Mouse (Mus musculus) urinary bladder, postnatal 10 days (tissue): ENCODE data around the gene Yipf1.
"Not testable (repeated sequence)": the region's sequence is repeated elsewhere in the genome, so short reads cannot be mapped to it uniquely, and the experiment has no call there.

Experiments used
- DNase-seq: peaks from one replicate; pipeline ENCODE4 v3.0.0; 2022; ENCODE audit warnings: low spot score

Yipf1 gene

DNA sequence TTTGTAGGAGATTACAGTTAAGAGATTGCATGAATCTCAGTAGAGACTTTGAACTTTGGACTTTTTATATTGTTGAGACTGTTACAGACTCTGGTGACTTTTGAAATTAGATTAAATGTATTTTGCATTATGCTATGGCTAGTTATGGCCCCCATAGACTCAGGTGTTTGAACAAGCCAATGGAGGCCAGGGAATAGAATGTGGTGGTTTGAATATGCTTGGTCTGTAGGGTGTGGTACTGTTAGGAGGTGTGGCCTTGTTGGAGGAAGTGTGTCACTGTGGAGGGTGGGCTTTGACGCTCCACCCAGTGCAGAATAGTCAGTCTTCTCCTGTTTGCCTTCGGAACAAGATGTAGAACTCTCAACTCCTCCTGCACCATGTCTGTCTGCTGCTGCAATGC is 8.9 kb downstream of the Yipf1 start:
- no peak for DNase-seq

DNA sequence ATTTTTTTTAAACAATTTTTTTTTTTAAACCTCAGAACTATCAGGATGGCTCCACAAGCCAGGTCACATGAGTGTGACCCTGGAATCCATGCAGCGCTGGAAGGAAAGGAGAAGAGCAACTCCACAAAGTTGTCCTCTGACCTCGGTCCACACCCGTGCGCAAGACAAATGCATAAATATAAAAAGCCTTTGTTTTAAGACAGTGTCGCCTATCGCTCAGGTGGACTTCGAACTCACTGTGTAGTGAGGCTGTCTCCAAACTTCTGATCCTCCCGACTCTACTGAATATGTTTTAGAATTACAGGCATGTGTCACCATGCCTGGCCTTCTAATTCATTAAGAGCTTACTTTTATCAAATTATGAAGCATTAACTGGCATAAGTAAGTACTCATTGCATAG is 14.4 kb downstream of the Yipf1 start:
- DNase-seq = no peak

DNA sequence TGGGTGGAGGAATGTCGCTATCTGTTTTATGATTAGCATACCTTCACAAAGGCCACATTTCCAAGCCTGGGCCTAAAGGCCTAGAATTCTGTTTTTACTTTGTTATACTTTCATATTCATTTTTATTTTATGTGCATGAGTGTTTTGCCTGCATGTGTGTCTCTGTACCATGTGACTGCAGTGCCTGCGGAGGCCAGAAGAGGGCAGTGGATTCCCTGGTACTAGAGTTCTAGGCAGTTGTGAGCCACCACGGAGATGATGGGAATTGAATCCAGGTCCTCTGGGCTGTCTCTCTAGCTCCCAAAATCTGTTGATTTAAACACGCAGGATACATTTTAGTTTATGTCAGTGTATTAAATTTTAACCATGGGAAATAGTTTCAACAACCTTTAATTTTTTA is 19.4 kb downstream of the Yipf1 start:
- no peak for DNase-seq

DNA sequence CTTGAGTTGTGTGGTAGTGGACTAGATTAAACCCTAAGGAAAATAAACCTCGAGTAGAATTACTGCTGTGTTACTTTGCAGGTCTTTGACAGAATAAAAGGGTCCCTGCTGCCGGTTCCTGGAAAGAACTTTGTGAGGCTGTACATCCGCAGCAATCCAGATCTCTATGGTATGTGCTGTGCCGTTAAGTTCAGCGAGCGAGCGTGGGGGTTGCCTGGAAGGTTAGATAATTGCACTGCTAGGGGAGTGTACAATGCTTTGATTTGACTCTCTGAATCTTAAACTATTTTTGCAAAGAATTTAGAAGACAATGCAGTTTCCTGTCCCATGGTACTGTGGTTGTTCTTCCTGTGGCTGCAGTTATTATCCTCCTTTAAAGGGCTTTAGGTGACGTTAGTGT is 22.2 kb downstream of the Yipf1 start:
- no peak for DNase-seq

DNA sequence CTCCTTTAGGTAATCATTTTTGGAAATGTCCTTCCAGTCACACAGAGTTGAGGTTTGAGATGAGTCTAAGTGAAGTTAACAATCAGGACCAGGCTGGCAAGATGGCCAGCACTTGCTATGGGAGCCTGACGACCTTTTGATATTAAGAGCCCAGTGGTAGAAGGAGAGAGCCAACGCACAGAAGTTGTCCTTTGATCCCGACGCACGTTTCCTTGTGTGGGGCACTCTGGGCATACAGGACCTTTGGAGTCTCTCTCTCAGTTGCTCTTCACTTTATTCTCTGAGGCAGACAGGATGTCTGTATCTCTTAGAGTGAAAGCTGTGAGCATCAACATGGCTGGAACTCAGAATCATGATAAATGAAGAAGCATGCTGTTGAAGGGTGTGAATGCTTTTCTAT is 23.3 kb downstream of the Yipf1 start:
- DNase-seq = no peak

DNA sequence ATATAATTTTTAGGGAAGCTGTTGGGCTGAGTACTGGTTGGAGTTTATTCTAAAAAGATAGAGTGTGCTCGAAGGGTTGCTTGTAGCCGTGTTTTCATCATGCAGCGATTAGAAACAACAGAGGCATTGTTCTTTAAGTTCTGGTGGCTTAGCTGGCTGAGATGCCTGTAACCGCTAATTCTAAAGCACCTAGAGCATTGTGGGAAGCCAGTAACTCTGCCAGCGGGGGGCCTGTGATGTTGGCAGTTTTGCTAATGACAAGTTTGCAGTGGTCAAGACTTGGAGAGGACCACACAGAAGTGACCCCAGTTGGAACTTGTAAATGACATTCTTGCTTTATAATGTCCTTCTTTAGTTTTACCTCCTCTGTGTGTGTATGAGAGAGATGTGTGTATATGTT is 27.2 kb downstream of the Yipf1 start:
- DNase-seq = no peak

DNA sequence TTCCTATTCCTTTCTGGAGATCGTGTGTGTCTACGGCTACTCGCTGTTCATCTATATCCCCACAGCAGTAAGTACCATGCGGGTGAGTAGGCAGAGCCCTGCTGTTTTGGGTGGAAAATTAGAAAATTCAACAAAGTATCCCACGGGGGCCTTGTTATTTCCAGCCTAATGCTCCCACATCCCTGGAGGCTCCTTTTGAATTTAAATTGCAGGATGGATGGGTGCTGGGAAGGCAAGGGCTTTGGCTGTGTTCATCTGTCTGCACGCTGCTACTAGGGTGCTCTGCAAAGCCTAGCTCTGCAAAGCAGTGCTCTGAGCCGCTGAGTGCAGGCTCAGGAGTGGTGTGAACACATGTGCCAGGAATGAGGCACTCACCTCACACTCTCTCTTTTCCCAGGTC is 30.4 kb downstream of the Yipf1 start:
- no peak for DNase-seq

DNA sequence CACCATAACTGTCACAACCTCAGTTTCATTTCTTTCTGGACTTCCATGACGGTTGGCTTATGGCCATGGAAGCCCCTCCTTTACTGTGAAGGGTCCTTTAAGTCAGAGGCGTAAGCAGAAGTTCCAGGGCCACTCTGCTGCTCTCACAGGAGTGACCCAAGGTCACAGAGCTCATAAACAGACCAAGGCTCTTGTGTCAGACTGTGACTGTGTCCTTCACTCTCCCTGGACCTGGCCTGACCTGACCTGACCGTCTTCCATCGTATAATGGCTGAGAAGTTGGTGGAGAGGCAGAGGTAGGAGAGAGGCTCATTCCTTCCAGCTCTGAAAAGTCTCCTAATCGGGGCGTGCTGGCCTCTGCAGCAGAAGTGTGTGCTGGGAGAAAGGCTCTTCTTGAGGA is 33.1 kb downstream of the Yipf1 start:
- no peak for DNase-seq

DNA sequence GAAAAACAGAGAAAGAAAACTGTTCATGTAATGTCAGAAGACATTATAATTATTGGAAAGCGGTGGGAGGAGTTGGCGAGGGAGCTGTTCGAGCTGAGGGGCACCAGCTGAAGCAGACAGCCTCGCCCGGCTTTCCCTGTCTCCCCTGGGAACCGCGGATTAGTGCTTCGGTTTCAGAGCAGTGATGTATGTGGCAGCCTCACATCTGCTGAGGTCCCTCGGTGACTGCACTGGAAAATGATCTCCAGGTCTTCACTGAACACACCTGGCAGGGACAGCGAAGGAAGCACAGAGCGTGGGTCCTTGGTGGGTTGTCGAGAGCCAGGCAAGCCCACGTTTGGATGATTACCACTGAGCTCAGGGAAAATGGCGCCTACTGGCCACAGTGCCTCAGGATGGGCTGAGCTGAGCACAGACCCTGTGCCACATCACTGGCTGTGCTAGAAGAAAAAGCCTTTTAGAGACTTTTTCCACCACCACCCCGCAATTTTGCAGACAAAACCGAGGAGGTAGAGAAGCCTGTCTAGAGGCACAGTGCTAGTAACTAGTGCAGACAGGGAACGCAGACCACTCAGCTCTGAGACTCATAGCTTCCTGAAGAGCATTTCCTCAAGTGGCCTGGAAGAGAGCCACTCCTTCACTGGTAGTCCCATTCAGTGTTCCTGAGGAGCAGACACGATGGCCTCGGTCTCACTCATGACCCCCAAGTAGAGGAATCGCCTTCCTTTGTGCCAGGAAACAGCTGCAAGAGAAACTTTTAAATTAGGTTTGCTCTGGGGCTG is 34.6 kb downstream of the Yipf1 start:
- DNase-seq = no peak

DNA sequence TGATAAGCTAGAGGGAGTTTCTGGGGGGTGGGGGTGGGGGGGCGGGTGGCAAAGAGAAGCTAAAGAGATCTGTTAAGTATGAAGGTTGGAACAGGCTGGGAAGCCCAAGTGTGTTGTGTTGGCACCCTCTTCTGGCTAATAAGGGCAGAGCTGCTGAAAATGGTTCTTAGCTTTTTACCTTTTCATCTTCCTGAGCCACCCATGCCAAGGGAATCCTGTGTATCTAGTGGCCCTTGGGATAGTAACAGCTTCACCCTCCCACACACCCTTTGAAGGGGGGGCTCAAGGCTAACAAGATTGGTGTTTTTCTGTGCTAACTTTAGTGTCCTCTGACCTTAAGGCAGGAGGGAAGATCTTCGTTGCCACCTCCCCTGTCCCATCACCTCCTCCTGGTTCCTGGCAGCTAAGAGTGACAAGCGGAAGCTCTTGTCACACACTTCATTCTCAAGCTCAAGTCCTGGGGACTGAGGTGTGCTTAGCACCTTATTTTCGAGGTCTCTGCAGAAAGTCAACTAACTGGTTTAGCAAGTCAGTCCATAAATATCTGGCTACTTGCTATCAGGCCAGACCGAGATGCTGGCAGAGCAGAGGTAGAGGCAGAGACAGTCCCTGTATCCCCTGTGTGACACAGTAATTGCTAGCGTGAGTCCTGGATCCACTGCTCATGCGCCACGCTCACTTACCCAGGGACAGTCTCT is 35.3 kb downstream of the Yipf1 start:
- DNase-seq = no peak

DNA sequence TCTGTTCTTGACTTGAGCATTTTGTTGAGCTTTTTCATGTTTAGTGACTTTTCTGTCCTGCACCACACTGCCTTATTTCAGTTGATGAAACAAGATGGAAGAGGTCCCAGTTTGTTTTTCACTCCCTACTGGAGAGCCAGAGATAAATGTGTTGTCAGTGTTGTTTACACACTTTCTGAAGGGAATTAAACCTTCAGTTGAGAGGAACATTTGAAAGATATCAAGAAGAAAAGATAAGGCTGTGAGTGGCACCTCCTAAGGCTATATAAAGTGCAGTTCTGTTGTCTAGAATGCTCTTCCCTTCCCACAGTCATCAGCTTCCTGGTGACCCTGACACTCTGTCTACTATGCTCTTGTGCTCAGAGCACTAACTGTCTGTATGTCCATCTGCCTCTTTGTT is 37.2 kb downstream of the Yipf1 start:
- no peak for DNase-seq

DNA sequence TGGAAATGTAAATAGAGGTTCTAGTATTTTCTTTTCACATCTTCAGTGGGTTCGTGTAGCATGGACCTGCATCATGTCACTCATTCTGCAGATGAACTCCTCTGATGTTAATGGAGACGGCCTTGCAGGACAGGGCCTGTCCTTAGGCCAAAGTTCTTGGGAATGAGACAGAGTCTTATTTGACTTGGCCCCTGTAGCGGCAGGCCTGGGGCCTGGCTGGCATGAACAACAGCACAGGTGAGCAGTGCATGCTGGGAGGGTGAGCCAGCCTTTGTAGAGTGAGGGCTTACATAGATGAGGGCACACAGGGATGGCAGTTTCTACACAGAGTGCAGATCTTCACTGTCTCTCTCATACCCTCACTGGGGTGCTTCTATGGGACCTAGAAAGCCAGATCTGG is 39.4 kb downstream of the Yipf1 start:
- DNase-seq = no peak

DNA sequence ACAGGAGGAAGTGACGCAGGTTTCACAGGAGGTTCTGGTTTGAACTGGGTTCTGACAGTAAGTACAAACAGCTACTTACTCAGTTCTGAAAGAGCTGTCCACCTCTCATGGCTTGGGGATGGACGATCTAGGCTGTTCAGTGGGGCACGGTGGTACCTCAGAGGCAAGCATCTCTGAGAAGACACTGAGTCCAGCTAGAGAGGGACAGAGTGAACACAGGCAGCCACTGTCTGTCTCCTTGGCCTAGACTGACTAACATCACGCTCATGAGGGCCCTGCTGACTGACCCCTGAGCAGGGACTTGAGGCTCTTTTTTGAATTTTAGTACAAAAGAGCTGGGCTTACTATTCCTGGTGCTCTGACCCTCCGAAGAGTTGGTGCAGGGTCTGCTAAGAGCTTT is 40.0 kb downstream of the Yipf1 start:
- DNase-seq = no peak

DNA sequence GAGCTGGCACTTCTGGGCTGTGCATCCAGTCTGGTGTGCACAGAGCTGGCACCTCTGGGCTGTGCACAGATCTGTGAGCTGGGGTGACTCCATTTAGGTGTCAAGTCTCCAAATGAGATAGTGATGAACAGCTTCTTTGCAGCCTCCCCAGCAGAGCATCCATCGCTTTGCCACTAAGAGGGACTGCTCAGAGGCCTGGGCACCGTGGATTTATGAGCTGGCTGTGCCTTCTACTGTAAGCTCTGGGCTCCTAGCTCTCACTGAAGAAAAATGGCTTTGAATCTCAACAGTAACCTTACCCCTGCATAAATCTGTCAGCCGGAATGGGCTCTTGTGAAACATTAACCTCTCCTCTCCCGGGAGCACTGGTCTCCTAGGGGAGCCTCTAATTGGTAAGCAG is 40.4 kb downstream of the Yipf1 start:
- no peak for DNase-seq

DNA sequence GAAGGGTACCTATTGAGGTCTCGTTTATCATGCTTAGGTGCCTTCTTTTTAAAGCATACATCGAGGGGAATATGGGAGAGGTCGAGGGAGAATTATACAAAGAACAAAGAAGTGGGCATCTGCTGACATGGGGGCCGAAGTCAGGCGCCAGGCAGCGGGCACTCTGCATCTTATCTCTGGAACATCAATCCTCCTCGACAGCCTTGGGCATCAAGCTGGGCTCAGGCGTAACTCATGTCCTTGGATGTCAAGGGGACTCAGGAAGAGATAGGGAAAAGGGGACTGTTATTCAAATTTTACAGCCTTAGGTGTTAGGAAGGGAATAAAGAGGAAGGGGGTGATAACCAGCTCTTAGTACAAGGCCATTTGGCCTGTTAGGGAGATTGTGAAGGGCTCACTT is 43.0 kb downstream of the Yipf1 start:
- DNase-seq = not testable (repeated sequence)

DNA sequence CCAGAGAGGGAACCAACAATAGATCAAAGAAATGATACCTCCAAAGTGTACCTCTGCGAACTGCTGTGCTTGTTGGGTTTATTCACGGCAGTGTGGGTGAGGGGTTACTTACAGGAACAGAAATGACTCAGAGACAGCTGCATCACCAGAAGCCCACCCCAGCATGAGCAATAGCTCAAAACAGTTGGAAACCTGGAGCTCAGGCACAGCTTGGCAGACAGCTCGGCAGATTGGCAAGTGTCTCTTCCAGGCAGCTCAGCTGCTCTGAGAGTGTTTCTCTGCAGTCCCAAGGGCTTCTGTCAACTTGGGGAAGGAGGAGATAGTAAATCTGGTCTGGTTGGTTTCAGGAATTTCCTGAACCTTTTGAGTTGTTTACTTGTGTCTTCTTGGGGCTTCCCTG is 44.3 kb downstream of the Yipf1 start:
- no peak for DNase-seq

DNA sequence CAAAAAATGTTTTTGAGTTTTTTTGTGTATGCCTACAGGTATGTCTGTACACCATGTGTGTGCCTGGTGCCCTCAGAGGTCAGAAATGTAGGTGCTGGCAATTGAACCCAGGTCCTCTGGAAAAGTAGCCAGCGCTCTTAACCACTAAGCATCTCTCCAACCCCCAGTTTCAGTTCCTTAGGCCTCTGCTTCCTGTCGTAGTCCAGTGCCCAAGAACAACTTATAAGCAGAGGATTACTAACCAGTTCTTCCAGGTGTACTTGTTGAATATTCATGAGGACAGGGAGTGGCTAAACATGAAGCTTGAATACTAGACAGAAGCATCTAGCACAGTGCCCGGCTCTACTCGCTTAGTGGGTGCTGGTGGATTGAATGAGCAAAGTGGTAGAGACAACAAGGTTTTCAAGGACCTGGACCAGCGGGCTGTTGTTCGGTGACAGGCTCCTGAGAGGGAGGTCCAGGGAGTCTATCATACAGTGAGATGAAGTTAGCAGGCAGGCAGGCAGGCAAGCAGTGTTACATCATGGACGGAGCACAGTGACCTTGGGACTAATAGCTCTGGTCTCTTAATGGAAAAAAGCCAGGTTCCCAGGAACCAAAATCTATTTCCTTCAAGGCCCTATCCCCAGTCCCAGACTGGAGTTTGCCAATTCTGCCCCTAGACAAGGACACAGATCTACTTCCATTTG is 46.4 kb downstream of the Yipf1 start:
- DNase-seq = no peak

DNA sequence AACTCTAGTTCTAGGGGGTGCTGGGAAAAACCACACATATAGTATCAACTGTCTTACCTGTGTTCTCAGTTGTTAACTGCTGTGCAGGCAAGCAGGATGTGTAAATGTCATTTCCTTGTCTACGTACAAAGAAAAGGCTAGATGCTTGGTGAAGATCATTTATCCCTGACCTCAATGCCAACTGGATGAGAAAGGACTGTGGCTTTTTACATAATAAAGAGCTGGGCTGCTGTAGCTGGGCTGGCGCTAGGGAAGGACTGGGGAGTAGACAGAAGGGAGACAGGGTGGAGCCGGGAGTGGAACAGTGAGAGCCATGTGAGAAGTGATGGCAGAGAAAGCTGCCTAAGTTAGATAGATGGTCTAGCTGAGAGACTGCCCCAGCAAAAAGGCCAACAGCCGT is 48.6 kb downstream of the Yipf1 start:
- DNase-seq = no peak

DNA sequence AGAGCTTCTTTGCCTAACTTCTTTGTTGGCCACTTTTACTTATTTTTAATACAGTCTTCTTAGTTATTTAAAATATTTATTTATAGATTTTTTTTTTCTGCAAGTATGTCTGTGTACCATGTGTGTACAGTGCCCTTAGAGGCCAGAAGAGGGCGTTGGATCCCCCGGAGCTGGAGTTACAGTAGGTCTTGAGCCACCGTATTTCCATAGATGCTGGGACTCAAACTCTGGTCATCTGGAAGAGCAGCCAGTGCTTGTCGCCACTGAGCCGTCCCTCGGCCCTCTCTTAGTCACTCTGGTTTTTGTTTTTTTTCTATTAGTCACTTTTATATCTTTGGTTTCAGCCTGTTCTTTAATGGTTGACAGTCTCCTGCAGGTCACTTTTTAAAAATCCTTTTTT is 49.4 kb downstream of the Yipf1 start:
- no peak for DNase-seq

DNA sequence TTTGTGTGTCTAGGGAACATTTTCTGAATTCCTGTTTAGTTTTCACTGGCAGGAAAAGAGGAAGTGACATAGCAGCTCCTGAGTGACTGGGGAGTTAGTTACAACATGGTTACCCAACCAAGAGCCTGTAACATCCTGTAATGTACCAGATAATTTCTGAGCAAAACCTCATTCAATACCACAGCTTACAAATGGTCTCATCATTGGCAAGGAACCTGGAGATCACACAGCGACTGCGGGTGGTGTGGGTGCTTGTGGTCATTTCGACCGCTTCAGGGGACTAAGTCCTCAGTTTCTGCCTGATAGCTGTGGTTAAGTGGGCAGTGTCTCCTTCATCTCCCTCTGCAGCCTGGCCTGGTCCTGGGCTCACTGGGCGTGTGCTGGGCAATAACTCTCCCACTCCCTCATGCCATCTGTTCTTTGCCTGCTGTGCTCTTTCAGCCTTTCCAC is 50.1 kb downstream of the Yipf1 start:
- no peak for DNase-seq

DNA sequence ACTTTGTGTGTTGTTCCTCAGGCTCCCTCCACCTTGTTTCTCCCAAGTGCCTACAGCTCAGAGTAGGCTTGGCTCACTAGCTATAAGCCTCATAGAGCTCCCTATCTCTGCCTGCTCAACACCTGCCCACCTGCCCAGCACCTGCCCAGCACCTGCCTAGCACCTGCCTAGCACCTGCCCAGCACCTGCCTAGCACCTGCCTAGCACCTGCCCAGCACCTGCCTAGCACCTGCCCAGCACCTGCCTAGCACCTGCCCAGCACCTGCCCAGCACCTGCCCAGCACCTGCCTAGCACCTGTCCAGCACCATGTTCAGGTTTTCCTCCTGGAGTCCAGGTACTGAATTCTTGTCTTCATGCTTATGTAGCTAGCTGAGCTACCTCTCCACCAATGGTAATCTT is 52.2 kb downstream of the Yipf1 start:
- not testable (repeated sequence) for DNase-seq

DNA sequence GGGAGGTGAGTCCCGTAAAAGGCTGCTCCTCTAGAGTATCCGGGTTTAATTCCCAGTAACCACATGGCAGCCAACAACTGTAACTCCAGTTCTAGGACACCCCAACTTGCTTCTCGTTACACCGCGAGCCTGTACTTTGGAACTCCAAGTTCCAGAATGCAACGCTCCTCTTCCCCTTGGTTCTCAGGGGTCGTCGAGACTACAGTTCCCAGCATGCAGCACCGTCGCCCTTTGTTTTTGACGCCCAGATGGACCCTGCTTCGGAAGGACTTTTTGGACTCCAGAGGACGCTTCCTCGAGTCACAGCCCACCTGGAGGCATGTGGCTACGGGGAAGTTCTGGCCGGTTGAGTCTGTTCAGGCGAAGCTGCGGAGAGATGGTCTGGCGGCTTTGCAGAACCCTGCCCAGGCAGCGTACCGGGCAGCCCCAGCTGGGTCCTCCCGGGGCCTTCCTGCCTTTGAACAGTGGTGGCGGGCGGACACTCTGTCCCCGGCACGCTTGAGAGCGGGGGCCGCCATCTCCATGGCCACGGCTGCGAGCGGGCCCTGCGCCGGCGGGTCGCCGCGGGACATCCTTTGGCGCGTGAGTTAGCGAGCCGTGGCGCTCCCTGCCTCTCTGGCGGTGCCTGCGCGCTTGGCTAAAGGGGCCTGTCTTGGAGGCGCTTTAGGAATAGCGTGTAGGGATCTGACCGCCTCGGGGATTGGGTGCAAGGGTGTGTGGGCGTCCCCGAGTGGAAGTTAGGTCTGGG is 53.6 kb downstream of the Yipf1 start, which contains the start of gene Ndc1:
TSS of gene Ndc1 (plus strand) at position 218 of the 748 bp plus-strand sequence.
- DNase-seq = peak; percentile 25
